Mouse (Mus musculus): ENCODE data around the gene Vmn1r176.
"Not testable (repeated sequence)": the region's sequence is repeated elsewhere in the genome, so short reads cannot be mapped to it uniquely, and the experiment has no call there.

Vmn1r176 gene

GRCm38 (mm10) chr7:23837272-23837671, at the start of gene Vmn1r176:
Vmn1r176 (minus strand) TSS chr7:23837372.
- not testable (repeated sequence) for DNase-seq (ENCODE audit: low read depth)

DNA sequence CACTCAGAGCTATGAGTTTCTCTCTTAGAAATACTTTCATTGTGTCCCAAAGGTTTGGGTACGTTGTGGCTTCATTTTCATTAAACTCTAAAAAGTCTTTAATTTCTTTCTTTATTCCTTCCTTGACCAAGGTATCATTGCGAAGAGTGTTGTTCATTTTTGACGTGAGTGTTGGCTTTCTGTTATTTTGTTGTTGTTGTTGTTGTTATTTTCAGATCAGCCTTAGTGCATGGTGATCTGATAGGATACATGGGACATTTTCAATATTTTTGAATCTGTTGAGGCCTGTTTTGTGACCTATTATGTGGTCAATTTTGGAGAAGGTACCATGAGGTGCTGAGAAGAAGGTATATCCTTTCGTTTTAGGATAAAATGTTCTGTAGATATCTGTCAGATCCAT, 39.7 kb upstream of the Vmn1r176 start:
- not testable (repeated sequence) for DNase-seq (ENCODE audit: low read depth)

DNA sequence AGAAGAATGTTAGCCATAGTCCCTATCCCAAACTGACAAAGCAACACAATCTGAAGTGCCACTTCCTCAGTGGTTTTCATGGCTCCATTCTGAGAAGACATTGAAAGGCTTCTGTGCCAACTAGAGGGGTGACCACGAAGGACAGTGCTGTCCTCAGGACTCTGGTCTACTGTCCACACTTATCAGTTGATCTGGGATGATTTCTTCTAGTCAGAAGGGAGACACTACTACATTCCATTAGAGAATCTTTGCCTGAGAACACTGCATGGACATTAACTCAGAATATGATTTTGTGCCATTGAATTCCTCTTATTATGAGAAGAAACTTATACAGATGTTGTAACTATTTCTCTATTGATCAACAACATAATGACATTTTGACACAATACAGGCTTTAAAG, 29.2 kb upstream of the Vmn1r176 start, which contains the start of gene Vmn1r177:
Gene Vmn1r177 (minus strand): TSS at position 101 of the 400 bp plus-strand sequence.
- DNase-seq (ENCODE audit: low read depth), result not testable (repeated sequence)

- DNase-seq (ENCODE audit: low read depth), result not testable (repeated sequence)
Observed at GRCm38 (mm10) chr7:23810543-23810942, 26.6 kb downstream of the Vmn1r176 start, which contains the start of gene Vmn1r175. Vmn1r175 (minus strand) TSS chr7:23810643.

GRCm38 (mm10) chr7:23784526-23784925, 52.6 kb downstream of the Vmn1r176 start:
- DNase-seq (ENCODE audit: low read depth), result no peak

All from c-Kit-positive CD71-negative TER-119-negative erythroid progenitor cells, embryonic 14.5 days (primary cell).